Mouse (Mus musculus) limb, embryonic 10.5 days (tissue): ENCODE results near the gene Rpl24. TPM values are rescaled to one million over a fixed set of nuclear protein-coding genes. Genes with fewer than 3 reads are reported as not detected.
A peak's percentile ranks its signal among the peaks of the same experiment; 100 is the strongest.
"Not testable (repeated sequence)": the region's sequence is repeated elsewhere in the genome, so short reads cannot be mapped to it uniquely, and the experiment has no call there.

Experiments used
- DNase-seq: peaks from one replicate; pipeline ENCODE4 v3.0.0-alpha.2; 2017; ENCODE audit warnings: low spot score
- H3K27ac ChIP-seq: fragments of 300-500 bp; sonication (generic); 2 replicates; pipeline ENCODE4 v1.5.1; 2016; ENCODE audit warnings: mild to moderate bottlenecking
- H3K27me3 ChIP-seq: fragments of 300-500 bp; sonication (generic); 2 replicates; pipeline ENCODE4 v1.6.1; 2016; ENCODE audit warnings: low read depth, mild to moderate bottlenecking; ENCODE audit not compliant: poor library complexity, severe bottlenecking
- H3K36me3 ChIP-seq: fragments of 300-500 bp; sonication (generic); 2 replicates; pipeline ENCODE4 v1.6.1; 2016; ENCODE audit warnings: mild to moderate bottlenecking, moderate library complexity
- H3K4me1 ChIP-seq: fragments of 300-500 bp; sonication (generic); 2 replicates; pipeline ENCODE4 v1.6.1; 2016
- H3K4me3 ChIP-seq: fragments of 300-500 bp; sonication (generic); 2 replicates; pipeline ENCODE4 v1.5.1; 2016; ENCODE audit warnings: mild to moderate bottlenecking, moderate library complexity
- H3K9me3 ChIP-seq: fragments of 300-500 bp; sonication (generic); replicated peaks from 2 replicates; pipeline ENCODE4 v1.6.1; 2016; ENCODE audit warnings: mild to moderate bottlenecking
- WGBS: fragments of 180-500 bp; shearing (Covaris S2); methylation state at CpG from one replicate; pipeline ENCODE4 v1.1.7; 2016; 5-methylcytosine and 5-hydroxymethylcytosine counted together
- polyA plus RNA-seq: library from polyadenylated mRNA; unstranded; fragments of >200 nt; fragmentation: Nextera tagmentation; extraction: Ambion mirVana; gene quantifications from 2 replicates; pipeline ENCODE4 v1.2.1, GENCODE M21; 2016

Rpl24 gene
- polyA plus RNA-seq, 1 experiment from 2014 or later: 711 TPM

GRCm38 (mm10) chr16:55950946-55951678, 15.0 kb upstream of the Rpl24 start:
- H3K27me3 ChIP-seq: no peaks in the 10 kb centered on the region
- peak; percentile 66 for DNase-seq
- no peak overlapping the region for H3K27ac ChIP-seq
- no peaks in the 10 kb centered on the region for H3K36me3 ChIP-seq
- no peaks in the 10 kb centered on the region for H3K4me1 ChIP-seq
- no peak overlapping the region for H3K4me3 ChIP-seq
- WGBS: 48% methylated on average over 19 of the region's 19 CpGs
- no peaks in the 10 kb centered on the region for H3K9me3 ChIP-seq

DNA sequence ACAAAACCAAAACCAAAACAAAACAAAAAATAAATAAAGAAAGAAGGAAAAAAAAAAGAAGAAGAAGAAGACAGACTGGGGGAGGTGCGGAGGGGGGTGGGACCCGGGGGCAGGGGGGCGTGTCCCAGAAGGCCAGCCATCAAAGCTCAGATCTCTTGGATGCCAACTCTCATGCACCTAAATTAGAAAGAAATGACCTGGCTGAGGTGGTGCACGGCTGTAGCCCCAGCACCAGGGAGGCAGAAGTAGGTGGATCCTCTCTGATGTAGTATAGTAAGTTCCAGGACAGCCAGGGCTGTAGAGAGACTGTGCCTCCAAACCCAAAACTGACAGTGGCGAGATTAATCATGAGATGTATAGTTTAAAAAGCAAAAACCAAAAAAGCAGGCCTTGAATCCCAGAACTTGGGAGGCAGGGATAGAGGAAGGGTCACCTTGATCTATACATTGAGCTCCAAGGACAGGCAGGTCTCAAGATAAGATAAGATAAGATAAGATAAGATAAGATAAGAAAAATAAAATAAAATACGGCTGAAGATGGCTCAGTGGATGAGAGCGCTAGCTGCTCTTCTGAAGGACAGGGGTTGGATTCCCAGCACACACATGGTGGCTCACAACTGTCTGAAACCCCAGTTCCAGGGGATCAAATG, 14.3 kb upstream of the Rpl24 start:
- no peak for DNase-seq
- 78% methylated on average over 7 of the region's 7 CpGs for WGBS
- Histone ChIP-seq H3K9me3 (no peaks in the 10 kb centered on the region), H3K36me3 (no peaks in the 10 kb centered on the region), H3K27ac (no peak overlapping the region), H3K4me1 (no peaks in the 10 kb centered on the region), H3K4me3 (no peak overlapping the region), H3K27me3 (no peaks in the 10 kb centered on the region)

DNA sequence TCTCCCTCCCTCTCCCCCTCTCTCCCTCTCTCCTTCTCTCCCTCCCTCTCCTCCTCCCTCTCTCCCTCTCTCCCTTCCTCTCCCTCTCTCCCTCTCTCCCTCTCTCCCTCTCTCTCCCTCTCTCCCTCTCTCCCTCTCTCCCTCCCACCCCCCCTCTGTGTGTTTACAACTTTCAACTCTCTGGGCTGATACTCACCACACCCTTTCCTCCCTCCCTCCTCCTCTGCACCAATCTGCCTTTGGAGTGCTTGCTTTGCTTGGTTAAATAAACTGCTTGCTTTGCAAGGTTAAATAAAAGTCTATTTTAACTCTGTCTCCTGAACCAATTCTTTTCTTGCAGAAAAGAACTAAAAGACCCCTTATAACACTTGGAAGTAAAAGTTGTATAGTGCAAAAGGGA, 13.3 kb upstream of the Rpl24 start:
- H3K9me3 ChIP-seq: no peaks in the 10 kb centered on the region
- H3K27me3 ChIP-seq: no peaks in the 10 kb centered on the region
- no peak for DNase-seq
- no peak overlapping the region for H3K27ac ChIP-seq
- H3K4me1 ChIP-seq: no peaks in the 10 kb centered on the region
- H3K4me3 ChIP-seq: no peak overlapping the region
- H3K36me3 ChIP-seq: no peaks in the 10 kb centered on the region

DNA sequence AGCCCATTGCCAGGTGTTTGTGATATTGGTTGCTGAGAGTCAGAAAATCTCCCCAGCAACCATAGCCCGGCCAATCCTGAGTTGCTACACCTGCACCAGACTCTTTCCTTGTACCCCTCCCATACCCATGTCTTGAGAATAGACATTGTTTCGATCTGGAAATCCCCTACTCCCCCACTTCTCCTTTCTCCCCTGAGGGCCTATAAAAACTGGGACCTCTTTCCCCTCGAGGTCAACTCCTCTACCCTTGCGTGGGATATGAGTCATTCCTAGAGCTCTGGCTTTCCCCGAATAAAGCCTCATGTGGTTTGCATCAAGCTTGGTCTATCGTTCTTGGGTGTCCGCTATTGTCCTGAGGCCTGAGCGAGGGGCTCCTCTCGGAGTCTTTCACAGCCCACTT, 11.9 kb upstream of the Rpl24 start:
- DNase-seq, H3K4me1 ChIP-seq, H3K36me3 ChIP-seq, H3K4me3 ChIP-seq, H3K9me3 ChIP-seq, H3K27ac ChIP-seq, H3K27me3 ChIP-seq: not testable (repeated sequence)
- WGBS: 94% methylated on average over 9 of the region's 9 CpGs

- not testable (repeated sequence) for H3K4me1 ChIP-seq, DNase-seq, H3K4me3 ChIP-seq, H3K9me3 ChIP-seq, H3K36me3 ChIP-seq, H3K27me3 ChIP-seq, H3K27ac ChIP-seq
- WGBS: 91% methylated on average over 6 of the region's 11 CpGs
These were observed 3.0 kb upstream of the Rpl24 start for GRCm38 (mm10) chr16:55963068-55963467.

DNA sequence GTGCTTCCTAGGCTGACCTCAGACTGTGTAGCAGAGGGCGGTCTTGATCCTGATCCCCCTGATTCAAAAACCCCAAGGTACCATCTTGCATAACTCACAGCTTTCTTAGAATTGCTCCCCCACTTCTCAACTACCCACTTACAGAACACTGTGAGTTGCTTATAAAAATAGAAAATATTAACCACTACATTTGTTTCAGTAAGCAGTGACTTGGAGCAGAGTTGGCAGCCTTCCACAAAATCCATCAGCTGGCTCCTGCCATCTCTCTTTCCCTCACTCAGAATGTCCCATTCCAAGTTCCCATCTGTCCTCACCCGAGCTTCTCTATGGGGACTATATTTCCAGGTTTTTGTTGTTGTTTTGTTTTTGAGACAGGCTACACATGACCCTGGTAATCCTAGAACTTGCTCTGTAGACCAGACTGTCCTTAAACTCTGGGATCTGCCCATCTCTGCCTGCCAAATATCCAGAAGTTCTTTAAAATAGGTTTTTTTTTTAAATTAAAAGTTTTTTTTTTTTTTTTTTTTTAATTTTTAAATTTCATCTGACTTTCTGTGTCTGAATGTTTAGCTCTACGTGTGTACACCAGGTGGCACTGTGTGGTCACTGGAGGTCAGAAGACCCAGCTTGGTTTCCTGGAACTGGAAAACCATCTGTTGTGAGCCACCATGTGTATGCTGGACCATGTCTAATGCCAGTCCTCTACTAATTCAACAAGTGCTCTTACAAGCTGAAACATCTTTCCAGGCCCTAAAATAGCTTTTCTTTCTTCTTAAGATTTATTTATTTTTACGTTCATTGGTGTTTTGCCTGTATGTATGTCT, 1.7 kb upstream of the Rpl24 start:
- no peak for DNase-seq
- no peaks in the 10 kb centered on the region for H3K27me3 ChIP-seq
- 64% methylated on average over 4 of the region's 4 CpGs for WGBS
- no peaks in the 10 kb centered on the region for H3K9me3 ChIP-seq
- H3K27ac ChIP-seq: no peak overlapping the region
- peaks cover 9% of the 10 kb centered on the region for H3K4me1 ChIP-seq
- H3K36me3 ChIP-seq: peaks cover 20% of the 10 kb centered on the region
- H3K4me3 ChIP-seq: no peak overlapping the region

DNA sequence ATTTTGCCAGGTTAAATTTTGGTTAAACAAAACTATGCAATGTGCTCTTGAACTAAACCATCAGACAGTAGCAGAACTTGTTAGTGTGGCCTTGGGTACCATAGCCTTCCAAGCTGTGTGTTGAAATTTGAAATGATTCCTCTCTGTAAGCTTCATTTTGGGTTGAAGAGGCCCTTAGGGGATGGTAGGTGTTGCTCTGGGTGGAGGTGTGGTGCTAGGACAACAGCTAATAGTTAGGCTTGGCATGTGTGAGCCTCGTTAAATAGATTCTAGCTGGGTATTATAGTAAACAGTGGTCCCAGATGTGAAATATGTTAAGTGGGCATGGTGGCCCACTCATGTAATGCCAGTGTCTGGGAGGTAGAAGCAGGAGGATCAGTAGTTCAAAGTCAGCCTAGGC, 1.1 kb downstream of the Rpl24 start:
- WGBS: 46% methylated on average over 1 of the region's 1 CpGs
- Histone ChIP-seq H3K36me3 (peaks cover 49% of the 10 kb centered on the region), H3K27ac (peak overlapping the region; percentile 93), H3K9me3 (no peaks in the 10 kb centered on the region), H3K4me1 (peaks cover 9% of the 10 kb centered on the region), H3K27me3 (no peaks in the 10 kb centered on the region), H3K4me3 (peak overlapping the region; percentile 82)
- DNase-seq: no peak

- Histone ChIP-seq H3K4me1 (peaks cover 13% of the 10 kb centered on the region), H3K27me3 (no peaks in the 10 kb centered on the region), H3K4me3 (no peak overlapping the region), H3K36me3 (peaks cover 54% of the 10 kb centered on the region), H3K27ac (no peak overlapping the region), H3K9me3 (no peaks in the 10 kb centered on the region)
- 94% methylated on average over 3 of the region's 3 CpGs for WGBS
- DNase-seq: no peak
These were observed 3.1 kb downstream of the Rpl24 start for GRCm38 (mm10) chr16:55969147-55969546.

DNA sequence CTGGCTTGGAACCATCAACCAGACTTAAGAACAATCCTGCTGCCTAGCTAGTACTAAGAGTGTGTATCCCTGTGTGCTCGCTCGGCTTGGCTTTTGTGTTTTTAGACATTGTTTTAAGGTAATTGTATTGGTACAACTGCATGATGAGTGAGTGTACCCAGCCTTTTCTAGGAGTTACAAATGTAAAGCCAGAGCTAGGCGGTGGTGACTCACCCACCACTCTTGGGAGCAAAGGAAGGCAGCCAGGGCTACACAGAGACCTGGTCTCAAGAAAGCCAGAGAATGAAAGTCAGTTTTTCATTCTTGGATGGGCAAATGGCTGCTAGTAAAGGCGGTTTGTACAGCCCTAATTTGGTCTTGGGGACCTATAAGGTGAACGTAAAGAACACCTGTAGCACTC, 4.3 kb downstream of the Rpl24 start:
- Histone ChIP-seq H3K4me1 (peaks cover 18% of the 10 kb centered on the region), H3K4me3 (no peak overlapping the region), H3K27me3 (no peaks in the 10 kb centered on the region), H3K36me3 (peaks cover 54% of the 10 kb centered on the region), H3K9me3 (no peaks in the 10 kb centered on the region), H3K27ac (no peak overlapping the region)
- no peak for DNase-seq
- 94% methylated on average over 5 of the region's 5 CpGs for WGBS

DNA sequence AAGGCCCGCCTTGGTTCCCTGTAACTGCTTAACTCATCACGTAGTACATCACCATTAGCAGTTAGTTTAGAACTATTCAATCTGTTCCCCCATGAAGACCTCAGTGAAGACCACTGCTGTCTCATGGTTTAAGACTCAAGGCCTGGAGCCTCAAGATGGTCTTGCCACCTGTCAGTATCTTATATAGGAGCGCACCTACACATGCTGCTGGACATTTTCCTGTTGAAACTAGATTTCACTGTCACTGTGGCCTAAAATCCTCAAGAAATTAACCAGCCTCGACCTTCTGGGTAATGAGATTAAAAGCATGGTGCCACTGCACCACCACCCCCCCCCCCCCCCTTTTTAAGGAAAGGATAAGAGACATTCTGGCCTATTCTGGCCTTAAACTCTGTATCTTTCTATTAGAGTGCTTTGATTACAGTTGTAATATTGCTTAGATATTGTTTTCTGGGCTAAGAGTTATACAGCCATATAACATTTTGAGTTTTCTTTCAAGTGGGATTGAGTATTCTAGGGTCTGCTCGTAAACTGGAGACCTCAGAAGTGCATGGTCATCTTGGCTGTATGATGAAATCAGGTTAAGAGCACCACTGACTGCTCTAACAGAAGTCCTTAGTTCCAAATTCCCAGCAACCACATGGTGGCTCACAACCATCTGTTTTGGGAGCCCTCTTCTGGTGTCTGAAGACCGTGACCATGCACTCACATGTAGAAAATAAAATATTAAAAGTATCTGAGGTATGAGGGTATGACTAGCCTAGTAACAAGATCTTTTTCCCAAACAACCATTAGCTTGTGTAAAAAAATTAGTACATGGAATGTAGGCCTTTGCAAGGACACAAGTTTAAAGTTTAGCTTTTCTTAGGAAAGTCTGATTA, 5.9 kb downstream of the Rpl24 start:
- peaks cover 17% of the 10 kb centered on the region for H3K4me1 ChIP-seq
- WGBS: 83% methylated on average over 6 of the region's 6 CpGs
- no peak overlapping the region for H3K4me3 ChIP-seq
- H3K36me3 ChIP-seq: peaks cover 54% of the 10 kb centered on the region
- no peaks in the 10 kb centered on the region for H3K27me3 ChIP-seq
- H3K27ac ChIP-seq: no peak overlapping the region
- DNase-seq: no peak
- no peaks in the 10 kb centered on the region for H3K9me3 ChIP-seq

DNA sequence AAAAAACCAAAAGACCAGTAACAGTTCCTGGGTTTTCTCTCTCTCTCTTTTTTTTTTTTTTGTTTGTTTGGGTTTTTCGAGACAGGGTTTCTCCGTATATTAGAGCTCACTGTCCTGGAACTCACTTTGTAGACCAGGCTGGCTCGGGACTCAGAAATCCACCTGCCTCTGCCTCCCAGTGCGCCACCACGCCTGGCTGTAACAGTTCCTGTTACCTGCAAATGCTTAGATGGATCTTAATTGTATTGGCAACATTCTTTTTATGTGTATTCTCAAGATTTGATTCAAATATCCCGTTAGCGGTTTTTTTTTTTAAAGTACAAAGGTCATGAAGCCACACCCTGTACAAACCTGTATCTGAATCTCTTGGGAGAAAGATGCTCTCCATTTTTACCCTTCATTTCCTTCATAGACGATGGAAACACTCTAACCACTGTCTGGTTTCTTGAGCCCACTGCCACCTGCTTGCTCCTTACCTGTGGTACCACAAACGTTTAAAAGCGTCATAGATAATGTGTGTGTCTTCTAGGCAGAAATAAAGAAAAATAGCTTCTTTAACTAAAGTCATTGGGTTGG, 6.6 kb downstream of the Rpl24 start:
- peaks cover 50% of the 10 kb centered on the region for H3K36me3 ChIP-seq

More for the DNA sequence above, 6.6 kb downstream of the Rpl24 start:
- no peaks in the 10 kb centered on the region for H3K9me3 ChIP-seq
- DNase-seq: no peak
- peaks cover 12% of the 10 kb centered on the region for H3K4me1 ChIP-seq
- H3K27ac ChIP-seq: 0 out of 2 replicates have a peak overlapping the region, but pooled peaks have one; percentile 89
- 59% methylated on average over 10 of the region's 10 CpGs for WGBS
- peak overlapping the region; percentile 91 for H3K4me3 ChIP-seq
- H3K27me3 ChIP-seq: no peaks in the 10 kb centered on the region
